Mouse (Mus musculus) brain, embryonic 14.5 days (tissue): ENCODE results near the gene Pola1. TPM values are rescaled to one million over a fixed set of nuclear protein-coding genes. Genes with fewer than 3 reads are reported as not detected.
"Not testable (repeated sequence)": the region's sequence is repeated elsewhere in the genome, so short reads cannot be mapped to it uniquely, and the experiment has no call there.

Experiments
- DNase-seq: peaks from one replicate; pipeline ENCODE4 v3.0.0-alpha.2; 2011; ENCODE audit warnings: low read depth
- CTCF ChIP-seq: fragments of 200-500 bp; IDR thresholded peaks from 2 replicates; pipeline ENCODE4 v1.5.1; 2012; ENCODE audit warnings: inconsistent platforms, mild to moderate bottlenecking, moderate library complexity, borderline replicate concordance; ENCODE audit not compliant: insufficient read depth, insufficient read length; ENCODE audit errors: extremely low read depth
- POLR2A ChIP-seq: fragments of 200-500 bp; IDR thresholded peaks from 2 replicates; pipeline ENCODE4 v1.6.1; 2012; ENCODE audit warnings: mild to moderate bottlenecking, inconsistent platforms, borderline replicate concordance; ENCODE audit not compliant: poor library complexity, insufficient read depth, insufficient read length, severe bottlenecking; ENCODE audit errors: extremely low read depth
- polyA plus RNA-seq: library from polyadenylated mRNA; depleted of rRNA; stranded (reverse); fragments of >200 nt; gene quantifications from 2 replicates; pipeline ENCODE4 v1.2.3, GENCODE M21; 2012

Gene Pola1
- polyA plus RNA-seq, 1 experiment = 4.9 TPM

GRCm38 (mm10) chrX:93428956-93429737, 202.8 kb downstream of the Pola1 start:
- peak; percentile 85 for DNase-seq
- TF ChIP-seq CTCF (no peak), POLR2A (no peak)

GRCm38 (mm10) chrX:93400871-93401270, 231.1 kb downstream of the Pola1 start:
- DNase-seq = not testable (repeated sequence)

- TF ChIP-seq CTCF (no peak), POLR2A (no peak)
- no peak for DNase-seq
These were observed 234.9 kb downstream of the Pola1 start for GRCm38 (mm10) chrX:93397089-93397488.

- peak; percentile 81 for DNase-seq
- TF ChIP-seq POLR2A (no peak), CTCF (no peak)
These were observed 254.5 kb downstream of the Pola1 start for GRCm38 (mm10) chrX:93377285-93377972.

GRCm38 (mm10) chrX:93373503-93373902, 258.5 kb downstream of the Pola1 start:
- TF ChIP-seq CTCF = no peak

GRCm38 (mm10) chrX:93369708-93370107, 262.2 kb downstream of the Pola1 start:
- TF ChIP-seq POLR2A = no peak
- TF ChIP-seq CTCF = no peak

More at GRCm38 (mm10) chrX:93373503-93373902, 258.5 kb downstream of the Pola1 start:
- DNase-seq = no peak

GRCm38 (mm10) chrX:93368211-93368610, 263.7 kb downstream of the Pola1 start:
- no peak for DNase-seq
- no peak for TF ChIP-seq POLR2A
- TF ChIP-seq CTCF = no peak

More at GRCm38 (mm10) chrX:93369708-93370107, 262.2 kb downstream of the Pola1 start:
- DNase-seq = peak; percentile 69

GRCm38 (mm10) chrX:93321336-93321735, 310.6 kb downstream of the Pola1 start:
- TF ChIP-seq CTCF = no peak
- TF ChIP-seq POLR2A = no peak
- no peak for DNase-seq

GRCm38 (mm10) chrX:93319979-93320378, 312.0 kb downstream of the Pola1 start:
- no peak for TF ChIP-seq CTCF
- no peak for TF ChIP-seq POLR2A
- DNase-seq = no peak

GRCm38 (mm10) chrX:93317577-93317976, 314.4 kb downstream of the Pola1 start:
- TF ChIP-seq POLR2A (no peak), CTCF (no peak)
- DNase-seq = peak; percentile 74

GRCm38 (mm10) chrX:93305780-93306179, 326.2 kb downstream of the Pola1 start:
- no peak for TF ChIP-seq POLR2A
- TF ChIP-seq CTCF = no peak
- DNase-seq = no peak

GRCm38 (mm10) chrX:93301798-93302197, 330.2 kb downstream of the Pola1 start:
- TF ChIP-seq CTCF (no peak), POLR2A (no peak)
- peak; percentile 92 for DNase-seq

GRCm38 (mm10) chrX:93300183-93300815, 331.7 kb downstream of the Pola1 start:
- TF ChIP-seq CTCF (no peak), POLR2A (no peak)
- DNase-seq = peak; percentile 88
